Mouse (Mus musculus) layer of hippocampus, adult 2 months (tissue): ENCODE measurements around the gene Fam131c. TPM values are rescaled to one million over a fixed set of nuclear protein-coding genes. Genes with fewer than 3 reads are reported as not detected.

Source experiments
- DNase-seq, 2 experiments: peaks; one replicate each; pipeline ENCODE4 v3.0.0; 2022; ENCODE audit warnings: low spot score in 2 of 2
- H3K27ac ChIP-seq: fragments of 200-600 bp; 2 replicates; pipeline ENCODE4 v1.8.1; 2022
- H3K4me3 ChIP-seq: fragments of 200-600 bp; 2 replicates; pipeline ENCODE4 v1.8.1; 2022; ENCODE audit warnings: mild to moderate bottlenecking
- CTCF ChIP-seq: fragments of 200-600 bp; conservative IDR thresholded peaks from 2 replicates; pipeline ENCODE4 v1.8.1; 2022; ENCODE audit warnings: antibody characterized with exemption, mild to moderate bottlenecking, moderate library complexity
- total RNA-seq, 2 experiments: library from RNA; stranded (reverse); gene quantifications; 2 replicates each; pipeline ENCODE4 v1.2.3; 2021

Gene Fam131c
- total RNA-seq, 2 experiments from 2014 or later, result 2.5 to 2.6 TPM

DNA sequence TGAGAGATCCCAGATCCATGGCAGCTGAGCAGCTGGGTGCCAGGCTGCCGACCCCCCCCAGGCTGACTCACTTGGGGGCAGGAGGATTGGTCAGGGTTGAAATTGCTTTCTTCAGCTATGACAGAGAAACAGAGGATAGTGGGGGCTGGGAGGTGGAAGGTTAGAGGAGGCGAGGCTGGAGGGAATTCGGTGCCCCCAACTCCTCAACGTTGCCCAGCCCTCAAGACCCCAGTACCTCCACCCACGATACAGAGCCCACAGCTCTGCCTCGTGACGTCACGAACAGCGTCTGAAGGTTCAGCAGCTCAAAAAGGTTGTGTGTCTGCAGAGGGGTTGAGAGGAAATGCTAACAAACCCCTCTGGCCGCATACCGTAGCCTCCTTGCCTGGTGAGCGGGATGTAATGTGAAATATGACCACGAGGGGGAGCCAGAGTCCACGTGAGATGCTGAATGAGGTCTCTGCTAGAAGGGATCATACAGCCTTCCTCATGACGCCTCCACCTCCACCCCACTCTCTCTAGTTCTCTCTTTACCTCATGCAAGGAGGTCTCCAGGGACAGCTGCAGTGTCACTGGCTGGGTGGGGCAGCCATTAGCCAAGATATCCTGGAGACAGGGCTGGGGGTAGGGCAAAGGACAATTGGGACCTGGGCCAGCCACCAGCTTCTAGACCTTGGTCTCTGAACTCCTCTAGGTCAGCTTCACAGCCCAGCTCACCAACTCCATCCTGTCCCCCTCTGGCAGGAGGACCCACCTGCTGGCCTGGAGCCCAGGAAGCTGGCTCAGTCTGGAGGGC lies 36.7 kb downstream of the Fam131c start:
- peak; percentile 80 to 96 for DNase-seq
- peak overlapping the region; percentile 33; the same call in 1 of the 2 replicates for H3K4me3 ChIP-seq
- 0 out of 2 replicates have a peak overlapping the region, but pooled peaks have one; percentile 11 for H3K27ac ChIP-seq
- TF ChIP-seq CTCF, result peak; percentile 100

DNA sequence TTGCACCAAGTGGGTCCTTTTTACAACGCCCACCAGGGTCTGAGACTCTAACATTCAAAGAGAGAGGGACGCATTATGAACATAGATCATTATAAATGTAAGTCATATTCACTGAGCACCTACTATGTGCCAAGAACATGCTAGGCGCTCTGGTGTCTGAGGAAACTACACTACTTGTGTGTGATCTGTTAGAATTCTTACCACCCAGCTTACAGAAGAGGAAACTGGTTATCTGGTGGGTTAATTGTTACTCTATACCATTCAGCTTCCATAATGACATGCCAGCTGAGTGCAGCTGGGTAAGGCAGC lies 37.2 kb downstream of the Fam131c start:
- no peak overlapping the region for H3K27ac ChIP-seq
- TF ChIP-seq CTCF, result no peak
- DNase-seq, result no peak
- no peak overlapping the region for H3K4me3 ChIP-seq

DNA sequence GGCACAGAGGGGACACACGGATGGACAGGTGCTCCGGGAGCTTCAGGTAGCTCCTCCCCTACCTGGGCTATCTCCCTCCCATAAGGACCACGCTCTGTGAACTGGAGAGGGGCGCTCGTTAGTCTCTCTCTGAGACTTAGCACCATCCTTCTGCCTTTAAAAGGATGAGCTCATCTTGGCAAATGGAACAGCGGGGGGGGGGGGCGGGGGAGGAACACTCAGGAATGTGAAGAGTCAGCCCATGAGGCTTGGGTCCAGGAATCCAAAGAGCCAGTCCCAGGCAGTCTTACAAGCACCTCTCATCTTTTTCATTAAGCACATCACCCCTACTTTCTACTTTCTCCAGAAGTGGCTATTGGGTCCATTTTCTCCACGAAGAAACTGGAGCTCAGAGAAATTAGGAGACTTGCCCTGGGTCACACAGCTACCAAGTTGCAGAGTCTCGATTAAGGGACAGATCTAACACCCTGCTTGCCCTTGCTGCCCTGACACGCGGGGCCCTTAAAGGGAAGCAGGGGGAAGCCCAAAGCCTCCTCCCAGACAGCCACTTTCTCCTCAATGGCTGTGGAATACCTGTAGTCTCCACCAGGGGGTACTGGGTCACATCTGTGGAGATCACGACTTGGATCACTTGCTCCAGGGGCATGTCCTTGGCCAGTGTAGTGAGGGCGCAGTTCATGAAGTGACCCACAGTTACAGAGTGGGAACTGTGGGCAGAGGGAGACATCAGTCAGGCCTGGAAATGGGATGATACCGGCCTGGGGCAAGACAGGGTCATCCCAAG lies 38.7 kb downstream of the Fam131c start:
- TF ChIP-seq CTCF, result peak; percentile 76
- Histone ChIP-seq H3K4me3 (no peak overlapping the region), H3K27ac (no peak overlapping the region)
- no peak for DNase-seq

DNA sequence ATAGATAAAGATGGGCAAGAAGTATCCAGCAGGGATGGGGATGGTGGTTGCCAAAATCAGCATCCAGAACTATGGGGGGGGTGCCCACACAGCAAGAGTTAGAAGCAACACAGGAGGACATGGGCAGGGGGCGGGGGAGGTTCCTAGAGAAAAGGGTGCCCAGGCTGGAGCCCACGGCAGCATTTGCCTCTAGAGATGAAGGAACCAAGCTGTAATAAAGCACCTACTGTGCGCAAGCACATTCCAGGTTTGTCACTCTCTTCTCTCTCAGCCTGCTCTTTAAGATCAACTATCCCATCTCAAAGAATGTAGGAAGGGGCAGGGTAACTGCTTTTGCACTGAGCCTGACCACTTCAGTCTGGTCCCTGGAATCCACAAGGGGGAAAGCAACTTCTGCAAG lies 40.6 kb downstream of the Fam131c start:
- Histone ChIP-seq H3K4me3 (no peak overlapping the region), H3K27ac (no peak overlapping the region)
- DNase-seq, result no peak
- TF ChIP-seq CTCF, result no peak

DNA sequence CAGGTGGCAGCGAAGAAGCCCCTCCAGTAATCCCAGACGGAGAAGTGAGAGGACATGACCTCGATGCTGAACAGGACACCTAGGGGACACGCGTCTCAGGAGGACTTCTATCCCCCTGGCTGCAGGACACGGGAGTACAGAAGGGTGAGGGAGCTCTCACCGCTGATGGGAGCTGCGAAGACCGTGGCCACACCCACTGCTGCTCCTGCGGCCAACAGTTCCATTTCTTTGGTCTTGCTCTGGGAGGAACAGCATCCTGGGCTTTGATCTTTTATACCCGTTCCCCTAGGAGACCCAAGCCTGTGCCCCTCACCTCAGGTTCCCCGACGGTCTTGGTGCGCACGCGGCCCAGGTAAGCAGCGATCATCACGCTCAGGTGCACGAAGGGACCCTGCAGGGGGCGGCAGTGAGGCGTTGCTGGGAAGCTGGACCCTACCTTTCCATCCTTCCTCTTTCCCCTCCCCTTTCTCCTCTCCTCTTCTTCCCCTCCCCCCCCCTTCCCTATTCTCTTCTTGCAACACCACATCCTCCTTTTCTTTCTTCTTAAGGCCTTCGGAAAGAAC lies 43.5 kb downstream of the Fam131c start:
- Histone ChIP-seq H3K4me3 (no peak overlapping the region), H3K27ac (no peak overlapping the region)
- DNase-seq, result no peak
- peak; percentile 54 for TF ChIP-seq CTCF

DNA sequence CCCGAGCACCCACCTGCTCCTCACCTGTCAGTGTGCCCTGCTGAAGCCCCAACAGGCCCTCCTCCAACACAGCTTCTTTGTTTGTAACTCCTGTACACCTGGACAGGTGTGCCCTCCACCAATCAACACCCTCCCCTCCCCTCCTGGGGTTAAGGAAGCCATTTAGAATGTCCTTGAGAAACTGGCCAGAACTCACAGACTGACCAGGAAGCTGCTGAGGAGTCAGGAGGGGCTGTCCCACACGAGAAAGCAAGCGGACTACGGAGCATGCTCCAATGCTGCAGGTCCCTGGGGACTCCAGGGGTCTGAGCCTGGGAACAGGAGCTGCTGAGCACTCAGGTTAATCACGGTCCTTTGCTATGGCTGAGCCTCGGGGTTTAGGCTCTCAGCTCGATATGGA lies 47.9 kb downstream of the Fam131c start, which contains the start of gene Clcnkb:
Gene Clcnkb (minus strand): TSS at position 91 of the 400 bp plus-strand sequence.
- no peak within 1 kb of the TSS for H3K27ac ChIP-seq
- H3K4me3 ChIP-seq, result no peak within 1 kb of the TSS
- no peak for DNase-seq
- no peak for TF ChIP-seq CTCF

DNA sequence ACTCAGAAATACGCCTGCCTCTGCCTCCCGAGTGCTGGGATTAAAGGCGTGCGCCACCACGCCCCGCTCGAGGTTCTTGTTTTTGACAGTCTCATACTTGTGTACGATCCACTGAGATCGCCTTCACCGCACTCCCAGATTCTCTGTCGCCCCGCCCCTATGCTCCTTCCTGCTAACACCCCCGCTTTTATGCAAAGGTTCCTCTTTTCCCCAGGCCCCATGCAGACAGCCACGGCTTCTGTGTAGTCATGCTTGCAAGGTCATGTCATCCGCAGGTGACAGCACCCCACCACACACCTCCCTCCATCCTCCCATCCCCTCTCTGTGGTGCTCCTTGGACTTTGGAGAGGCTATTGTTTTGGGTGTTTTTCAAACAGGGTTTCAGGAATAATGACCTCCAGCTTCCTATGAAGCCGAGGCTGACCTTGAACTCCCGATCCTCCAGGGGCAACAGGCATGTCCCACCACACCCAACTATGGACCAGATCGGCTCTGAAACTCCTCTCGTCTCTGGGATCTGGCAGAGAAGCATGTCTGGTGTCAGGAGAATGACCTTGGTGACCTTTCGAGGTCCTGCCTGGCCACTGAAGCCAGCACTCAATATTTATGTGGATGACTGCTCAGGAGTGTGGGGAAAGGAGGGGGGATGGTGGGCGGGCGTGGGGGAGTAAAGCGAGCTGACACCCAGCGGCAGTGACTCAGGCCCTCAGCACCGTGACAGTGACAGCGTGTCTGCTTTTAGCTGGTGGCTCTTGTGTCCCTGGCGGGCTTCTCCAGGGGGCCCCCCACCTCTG lies 51.6 kb downstream of the Fam131c start:
- H3K27ac ChIP-seq, result no peak overlapping the region
- DNase-seq, result no peak
- no peak for TF ChIP-seq CTCF
- H3K4me3 ChIP-seq, result no peak overlapping the region

DNA sequence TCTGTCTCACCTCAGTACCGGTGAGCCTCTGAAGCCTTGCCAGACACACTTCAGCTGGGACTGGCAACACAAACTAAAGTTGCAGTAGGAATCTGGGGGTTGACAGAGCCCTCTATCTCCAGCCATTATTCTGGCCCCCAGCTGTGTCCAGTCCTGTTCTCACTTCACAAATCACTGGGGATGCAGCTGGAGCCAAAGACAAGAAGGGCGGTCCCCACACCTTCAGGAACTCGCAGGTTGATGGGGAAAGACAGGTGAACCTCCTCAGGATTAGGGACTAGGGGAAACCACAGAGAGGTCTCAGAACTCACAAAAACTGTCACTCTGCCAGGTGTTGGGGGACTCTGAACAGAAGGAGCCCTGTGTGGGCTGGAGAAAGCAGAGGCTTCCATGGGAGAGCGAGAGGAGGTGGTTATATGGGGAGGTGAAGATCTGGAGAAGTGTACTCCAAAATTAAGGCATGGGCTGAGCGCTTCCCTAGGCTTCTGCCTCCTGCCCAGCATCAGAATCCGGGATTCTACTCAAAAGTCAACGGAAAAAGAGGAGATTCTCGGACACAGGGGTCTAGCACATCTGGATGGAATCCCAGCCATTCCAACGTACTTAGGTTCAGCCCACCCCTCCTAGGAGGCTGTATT lies 52.3 kb downstream of the Fam131c start, which contains the start of gene Hspb7:
Gene Hspb7 (plus strand): TSS at position 588 of the 638 bp plus-strand sequence.
- no peak for DNase-seq
- H3K4me3 ChIP-seq, result no peak within 1 kb of the TSS
- TF ChIP-seq CTCF, result no peak
- H3K27ac ChIP-seq, result no peak within 1 kb of the TSS

DNA sequence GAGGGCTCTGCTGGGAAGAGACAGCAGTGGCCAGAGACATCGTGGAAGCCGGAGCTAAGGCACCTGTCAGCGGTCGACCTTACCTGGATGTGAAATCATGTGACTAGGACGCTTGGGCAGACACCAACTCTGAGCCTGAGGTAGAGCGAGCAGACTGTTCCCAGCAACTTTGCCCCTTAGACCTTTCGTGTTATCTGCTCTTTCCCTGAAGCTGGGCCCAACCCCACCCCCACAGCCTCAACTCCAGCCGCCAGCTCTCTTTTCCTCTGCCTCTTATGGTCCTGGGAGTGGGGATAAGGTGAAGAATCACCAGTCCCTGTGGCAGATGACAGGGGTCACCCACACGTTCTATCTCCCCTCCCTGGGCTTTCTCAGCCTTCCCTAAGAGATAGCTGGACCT lies 52.9 kb downstream of the Fam131c start:
- no peak overlapping the region for H3K4me3 ChIP-seq
- TF ChIP-seq CTCF, result no peak
- H3K27ac ChIP-seq, result no peak overlapping the region
- no peak for DNase-seq

DNA sequence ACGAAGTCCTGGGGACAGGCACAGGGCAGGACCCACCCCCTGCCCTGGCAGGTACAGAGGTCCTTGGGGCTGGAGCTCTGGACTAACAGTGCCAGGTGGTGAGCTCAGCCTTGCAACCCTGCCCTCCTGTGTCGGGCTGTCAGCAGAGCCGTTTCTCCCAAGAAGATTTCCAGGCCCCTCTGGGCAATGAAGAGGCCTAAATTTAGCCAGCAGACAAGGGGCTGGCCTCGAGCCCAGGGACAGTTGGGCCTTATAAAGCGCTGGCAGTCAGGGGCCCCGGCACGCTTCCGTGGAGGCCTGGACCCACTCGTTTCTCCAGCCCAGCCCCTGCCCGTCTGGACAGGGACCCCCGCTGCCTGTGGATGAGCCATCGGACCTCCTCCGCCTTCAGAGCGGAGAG lies 53.4 kb downstream of the Fam131c start:
- TF ChIP-seq CTCF, result no peak
- H3K27ac ChIP-seq, result no peak overlapping the region
- no peak overlapping the region for H3K4me3 ChIP-seq
- no peak for DNase-seq

DNA sequence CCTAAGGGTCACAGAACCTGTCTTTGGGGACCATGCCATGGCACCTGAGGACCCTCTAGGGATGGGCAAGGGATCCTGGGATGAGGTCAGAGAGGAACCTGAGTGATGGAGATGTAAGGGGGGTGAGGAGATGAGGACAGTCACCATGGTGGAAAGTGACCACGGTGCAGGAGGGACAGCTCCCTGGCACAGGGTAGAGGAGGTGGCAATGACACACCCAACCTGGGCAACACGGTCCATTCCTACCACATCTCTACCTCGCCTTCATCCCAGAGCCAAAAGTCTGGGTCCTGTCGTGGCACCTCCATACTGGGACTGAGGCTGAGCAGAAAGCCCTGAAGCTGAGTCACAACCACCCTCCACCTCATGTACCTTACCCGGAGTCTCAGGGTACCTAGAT lies 54.8 kb downstream of the Fam131c start:
- TF ChIP-seq CTCF, result no peak
- Histone ChIP-seq H3K4me3 (no peak overlapping the region), H3K27ac (no peak overlapping the region)
- DNase-seq, result no peak

DNA sequence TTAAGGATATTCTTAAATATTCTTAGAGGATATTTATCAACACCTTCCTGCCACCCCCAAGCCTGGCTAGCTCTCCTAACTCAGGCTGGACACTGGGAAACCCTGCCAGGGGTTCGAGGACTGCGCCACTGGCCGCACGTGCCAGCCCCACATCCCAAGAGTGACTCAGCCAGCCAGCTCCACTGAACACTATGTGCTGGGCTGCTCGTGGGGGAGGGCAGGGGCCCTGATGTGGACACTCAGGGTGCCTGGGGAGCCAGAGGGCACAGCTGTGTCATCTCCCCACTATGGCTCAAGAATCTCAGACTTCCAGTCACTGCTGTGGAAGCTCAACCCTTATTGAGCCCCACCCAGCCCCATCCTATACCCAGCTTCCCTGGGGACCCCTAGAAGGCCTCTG lies 55.3 kb downstream of the Fam131c start:
- TF ChIP-seq CTCF, result no peak
- Histone ChIP-seq H3K27ac (no peak overlapping the region), H3K4me3 (no peak overlapping the region)
- DNase-seq, result no peak
